Mouse (Mus musculus): ENCODE results near the gene Vcp. TPM values are rescaled to one million over a fixed set of nuclear protein-coding genes. Genes with fewer than 3 reads are reported as not detected.

Vcp gene
- polyA plus RNA-seq, 1 experiment from 2014 or later: 531 TPM

DNA sequence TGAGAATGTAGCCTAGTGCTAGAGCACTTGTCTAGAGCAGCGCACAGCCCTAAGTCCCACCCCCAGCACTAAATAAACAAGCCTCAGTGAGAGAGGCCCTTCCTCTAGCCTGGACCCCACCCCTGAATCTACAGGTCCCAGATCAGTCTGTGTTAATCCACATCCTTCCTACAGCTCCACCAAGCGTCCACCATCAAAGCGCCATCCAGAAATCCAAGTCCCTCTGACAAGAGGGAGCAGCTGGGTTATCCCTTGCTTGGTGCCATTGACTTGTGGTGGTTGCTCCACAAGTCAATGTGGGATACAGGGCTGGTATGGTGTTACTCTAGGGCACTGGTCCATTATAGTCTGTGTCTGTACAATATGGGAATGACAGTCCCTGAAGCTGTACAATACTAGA is 45.1 kb downstream of the Vcp start:
- ATAC-seq (ENCODE audit: low FRiP score, low TSS enrichment) (no peak), DNase-seq (no peak)
- H3K4me1 ChIP-seq (ENCODE audit: control insufficient read depth, insufficient read depth, low read length): peaks cover 39% of the 10 kb centered on the region
- no peaks in the 10 kb centered on the region for H3K9me3 ChIP-seq (ENCODE audit: control insufficient read depth, low read length)
- no peak overlapping the region for H3K4me3 ChIP-seq (replicated peaks; ENCODE audit: low read depth, low read length)
- H3K27me3 ChIP-seq (ENCODE audit: control insufficient read depth, insufficient read depth, low read length): no peaks in the 10 kb centered on the region
- no peak overlapping the region for H3K9ac ChIP-seq (replicated peaks; ENCODE audit: low read length)
- H3K36me3 ChIP-seq (ENCODE audit: control insufficient read depth, insufficient read depth, low read length): peaks cover 52% of the 10 kb centered on the region
- H3K27ac ChIP-seq (replicated peaks; ENCODE audit: low read depth, low read length): no peak overlapping the region
- 92% methylated on average over 3 of the region's 3 CpGs for WGBS
- no peak overlapping the region for H3K4me2 ChIP-seq (ENCODE audit: low read length)

GRCm38 (mm10) chr4:42954297-42954696 is 46.0 kb downstream of the Vcp start:
- Histone ChIP-seq H3K9me3 (ENCODE audit: control insufficient read depth, low read length) (no peaks in the 10 kb centered on the region), H3K36me3 (ENCODE audit: control insufficient read depth, insufficient read depth, low read length) (peaks cover 52% of the 10 kb centered on the region), H3K4me1 (ENCODE audit: control insufficient read depth, insufficient read depth, low read length) (peaks cover 40% of the 10 kb centered on the region), H3K4me3 (replicated peaks; ENCODE audit: low read depth, low read length) (peak overlapping the region; percentile 83), H3K27ac (replicated peaks; ENCODE audit: low read depth, low read length) (peak overlapping the region; percentile 81), H3K4me2 (ENCODE audit: low read length) (peak overlapping the region; percentile 99), H3K9ac (replicated peaks; ENCODE audit: low read length) (no peak overlapping the region), H3K27me3 (ENCODE audit: control insufficient read depth, insufficient read depth, low read length) (no peaks in the 10 kb centered on the region)
- no peak for ATAC-seq (ENCODE audit: low FRiP score, low TSS enrichment)
- whole genome bisulfite sequencing: 3% methylated on average over 10 of the region's 10 CpGs
- DNase-seq: peak; percentile 86

DNA sequence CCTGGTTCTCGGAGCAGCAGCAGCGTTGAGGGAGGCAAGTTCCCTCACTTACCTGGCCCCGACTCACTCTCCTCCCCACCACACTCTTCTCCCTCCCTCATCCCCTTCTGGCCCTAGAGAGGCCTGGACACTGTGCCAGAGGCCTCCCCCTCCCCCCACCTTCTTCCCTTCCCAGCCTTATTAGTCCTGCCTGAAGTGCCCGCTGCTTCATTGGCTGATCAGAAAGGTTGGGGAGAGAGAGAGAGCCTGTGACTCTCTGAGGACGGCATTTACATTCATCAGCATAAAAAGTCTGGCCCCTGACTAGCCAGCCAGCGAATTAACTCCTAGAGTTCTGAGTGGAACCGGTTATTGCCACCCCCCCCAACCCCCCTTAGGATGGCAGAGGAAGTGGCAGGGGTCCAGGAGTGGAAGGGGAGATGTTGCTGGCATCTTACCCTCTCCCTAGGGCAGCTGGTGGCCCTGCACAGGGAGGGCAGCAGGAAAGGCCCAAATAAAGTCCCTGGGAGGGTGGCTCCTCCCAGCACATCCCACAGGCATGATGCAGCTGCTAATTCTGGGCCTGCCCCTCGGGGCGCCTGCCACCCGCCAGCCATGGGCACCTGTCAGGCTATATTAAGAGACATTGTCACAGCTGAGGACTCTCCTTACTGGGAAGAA is 46.7 kb downstream of the Vcp start:
- H3K36me3 ChIP-seq (ENCODE audit: control insufficient read depth, insufficient read depth, low read length): peaks cover 45% of the 10 kb centered on the region
- H3K27me3 ChIP-seq (ENCODE audit: control insufficient read depth, insufficient read depth, low read length): no peaks in the 10 kb centered on the region
- WGBS: 9% methylated on average over 10 of the region's 10 CpGs
- no peaks in the 10 kb centered on the region for H3K9me3 ChIP-seq (ENCODE audit: control insufficient read depth, low read length)
- H3K9ac ChIP-seq (replicated peaks; ENCODE audit: low read length): peak overlapping the region; percentile 45; the same call in 1 of the 2 replicates
- H3K27ac ChIP-seq (replicated peaks; ENCODE audit: low read depth, low read length): peak overlapping the region; percentile 81
- peak overlapping the region; percentile 83 for H3K4me3 ChIP-seq (replicated peaks; ENCODE audit: low read depth, low read length)
- peaks cover 47% of the 10 kb centered on the region for H3K4me1 ChIP-seq (ENCODE audit: control insufficient read depth, insufficient read depth, low read length)
- DNase-seq: peak; percentile 78
- peak overlapping the region; percentile 99 for H3K4me2 ChIP-seq (ENCODE audit: low read length)
- peak; percentile 21; the same call in 1 of the 2 replicates for ATAC-seq (ENCODE audit: low FRiP score, low TSS enrichment)

DNA sequence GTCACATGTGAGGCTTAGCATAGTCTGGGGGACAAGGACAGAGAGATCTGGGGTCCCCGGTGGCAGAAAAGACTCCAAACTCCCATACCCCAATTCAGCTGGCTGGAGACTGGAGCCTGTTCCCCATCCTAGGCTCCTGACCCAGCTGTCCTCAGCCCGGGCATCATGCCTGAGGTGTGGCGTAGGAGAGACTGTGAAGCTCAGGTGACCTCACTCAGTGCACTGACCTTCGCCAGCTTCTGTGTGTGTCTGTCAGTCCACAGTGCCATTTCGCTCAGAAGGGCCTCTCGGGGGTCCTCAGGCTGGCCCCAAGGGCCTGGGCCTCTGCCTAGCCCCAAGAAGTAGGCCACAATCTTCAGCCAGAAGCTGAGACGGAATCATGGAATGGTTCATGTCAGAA is 47.7 kb downstream of the Vcp start:
- WGBS: 85% methylated on average over 7 of the region's 7 CpGs
- H3K9ac ChIP-seq (replicated peaks; ENCODE audit: low read length): peak overlapping the region; percentile 45; the same call in 1 of the 2 replicates
- peak overlapping the region; percentile 83 for H3K4me3 ChIP-seq (replicated peaks; ENCODE audit: low read depth, low read length)
- peaks cover 35% of the 10 kb centered on the region for H3K36me3 ChIP-seq (ENCODE audit: control insufficient read depth, insufficient read depth, low read length)
- no peaks in the 10 kb centered on the region for H3K27me3 ChIP-seq (ENCODE audit: control insufficient read depth, insufficient read depth, low read length)
- H3K4me1 ChIP-seq (ENCODE audit: control insufficient read depth, insufficient read depth, low read length): peaks cover 57% of the 10 kb centered on the region
- no peak for DNase-seq
- no peak for ATAC-seq (ENCODE audit: low FRiP score, low TSS enrichment)
- H3K27ac ChIP-seq (replicated peaks; ENCODE audit: low read depth, low read length): peak overlapping the region; percentile 81
- H3K4me2 ChIP-seq (ENCODE audit: low read length): peak overlapping the region; percentile 99
- no peaks in the 10 kb centered on the region for H3K9me3 ChIP-seq (ENCODE audit: control insufficient read depth, low read length)

- 54% methylated on average over 11 of the region's 11 CpGs for WGBS
- H3K9me3 ChIP-seq (ENCODE audit: control insufficient read depth, low read length): no peaks in the 10 kb centered on the region
- H3K27ac ChIP-seq (replicated peaks; ENCODE audit: low read depth, low read length): peak overlapping the region; percentile 96
- peaks cover 68% of the 10 kb centered on the region for H3K4me1 ChIP-seq (ENCODE audit: control insufficient read depth, insufficient read depth, low read length)
- H3K27me3 ChIP-seq (ENCODE audit: control insufficient read depth, insufficient read depth, low read length): no peaks in the 10 kb centered on the region
- ATAC-seq (ENCODE audit: low FRiP score, low TSS enrichment) (no peak), DNase-seq (peak; percentile 70)
- H3K4me3 ChIP-seq (replicated peaks; ENCODE audit: low read depth, low read length): peak overlapping the region; percentile 83
- H3K36me3 ChIP-seq (ENCODE audit: control insufficient read depth, insufficient read depth, low read length): peaks cover 24% of the 10 kb centered on the region
- H3K4me2 ChIP-seq (ENCODE audit: low read length): peak overlapping the region; percentile 99
- H3K9ac ChIP-seq (replicated peaks; ENCODE audit: low read length): peak overlapping the region; percentile 98
Observed at GRCm38 (mm10) chr4:42951206-42952195, 48.8 kb downstream of the Vcp start.

DNA sequence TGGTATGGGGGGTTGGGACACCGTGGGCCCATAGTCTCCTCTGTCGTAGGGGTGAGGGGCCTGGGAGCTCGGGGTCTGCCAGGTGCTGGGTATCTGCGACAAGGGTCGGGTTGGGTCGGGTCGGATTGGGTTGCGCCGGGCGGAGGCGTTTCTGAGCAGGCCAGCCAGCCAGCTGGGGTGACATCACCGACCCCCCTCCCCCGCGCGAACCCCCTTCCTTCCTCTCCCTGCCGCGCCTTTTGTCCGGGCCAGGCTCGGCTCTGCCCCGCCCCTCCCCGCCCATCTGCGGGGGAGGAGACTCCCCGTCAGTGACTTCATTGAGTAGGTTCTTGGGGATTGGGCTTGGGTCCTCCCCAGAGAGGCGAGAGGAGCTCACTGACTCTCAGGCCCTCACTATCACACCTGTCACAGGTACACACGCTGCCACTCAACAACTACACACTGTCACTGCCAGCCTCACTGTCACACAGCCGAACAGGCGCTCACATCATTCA is 50.2 kb downstream of the Vcp start:
- H3K9me3 ChIP-seq (ENCODE audit: control insufficient read depth, low read length): no peaks in the 10 kb centered on the region
- H3K27me3 ChIP-seq (ENCODE audit: control insufficient read depth, insufficient read depth, low read length): no peaks in the 10 kb centered on the region
- under 1% methylated on average over 25 of the region's 27 CpGs for WGBS
- peak; percentile 93 for DNase-seq
- peak overlapping the region; percentile 98 for H3K9ac ChIP-seq (replicated peaks; ENCODE audit: low read length)
- peaks cover 73% of the 10 kb centered on the region for H3K4me1 ChIP-seq (ENCODE audit: control insufficient read depth, insufficient read depth, low read length)
- peak; percentile 64 for ATAC-seq (ENCODE audit: low FRiP score, low TSS enrichment)
- H3K4me3 ChIP-seq (replicated peaks; ENCODE audit: low read depth, low read length): peak overlapping the region; percentile 83
- peaks cover 14% of the 10 kb centered on the region for H3K36me3 ChIP-seq (ENCODE audit: control insufficient read depth, insufficient read depth, low read length)
- peak overlapping the region; percentile 96 for H3K27ac ChIP-seq (replicated peaks; ENCODE audit: low read depth, low read length)
- H3K4me2 ChIP-seq (ENCODE audit: low read length): peak overlapping the region; percentile 99

DNA sequence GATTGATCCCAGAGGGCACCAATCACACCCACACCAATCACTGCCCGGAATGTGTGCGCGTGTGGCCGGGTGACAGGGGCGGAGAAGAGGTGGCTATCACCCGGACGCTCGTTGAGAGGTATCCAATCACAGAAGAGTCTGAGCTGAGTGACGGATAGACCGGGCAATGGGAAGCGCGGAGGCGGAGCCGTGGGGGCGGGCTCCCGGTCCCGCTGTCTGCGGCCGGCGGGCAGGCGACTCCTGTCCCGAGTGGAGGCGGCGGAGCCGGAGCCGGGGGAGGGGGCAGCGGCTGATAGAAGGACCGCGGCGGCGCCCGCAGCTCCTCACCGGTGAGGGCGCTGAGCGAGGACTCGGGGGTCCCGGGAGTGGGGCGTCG is 50.6 kb downstream of the Vcp start, which contains the start of gene Dnajb5:
Gene Dnajb5, plus strand, starts transcription at position 139 of the 376 bp plus-strand sequence.
- H3K4me2 ChIP-seq (ENCODE audit: low read length): peak within 1 kb of the TSS; percentile 99
- ATAC-seq (ENCODE audit: low FRiP score, low TSS enrichment) (peak; percentile 93), DNase-seq (peak; percentile 96)
- H3K36me3 ChIP-seq (ENCODE audit: control insufficient read depth, insufficient read depth, low read length): peaks cover 12% of the 10 kb centered on the region
- H3K9ac ChIP-seq (replicated peaks; ENCODE audit: low read length): peak within 1 kb of the TSS; percentile 98
- peaks cover 71% of the 10 kb centered on the region for H3K4me1 ChIP-seq (ENCODE audit: control insufficient read depth, insufficient read depth, low read length)
- peak within 1 kb of the TSS; percentile 83 for H3K4me3 ChIP-seq (replicated peaks; ENCODE audit: low read depth, low read length)
- peak within 1 kb of the TSS; percentile 96 for H3K27ac ChIP-seq (replicated peaks; ENCODE audit: low read depth, low read length)
- H3K27me3 ChIP-seq (ENCODE audit: control insufficient read depth, insufficient read depth, low read length): no peaks in the 10 kb centered on the region
- no peaks in the 10 kb centered on the region for H3K9me3 ChIP-seq (ENCODE audit: control insufficient read depth, low read length)
- under 1% methylated on average over 39 of the region's 39 CpGs for WGBS

DNA sequence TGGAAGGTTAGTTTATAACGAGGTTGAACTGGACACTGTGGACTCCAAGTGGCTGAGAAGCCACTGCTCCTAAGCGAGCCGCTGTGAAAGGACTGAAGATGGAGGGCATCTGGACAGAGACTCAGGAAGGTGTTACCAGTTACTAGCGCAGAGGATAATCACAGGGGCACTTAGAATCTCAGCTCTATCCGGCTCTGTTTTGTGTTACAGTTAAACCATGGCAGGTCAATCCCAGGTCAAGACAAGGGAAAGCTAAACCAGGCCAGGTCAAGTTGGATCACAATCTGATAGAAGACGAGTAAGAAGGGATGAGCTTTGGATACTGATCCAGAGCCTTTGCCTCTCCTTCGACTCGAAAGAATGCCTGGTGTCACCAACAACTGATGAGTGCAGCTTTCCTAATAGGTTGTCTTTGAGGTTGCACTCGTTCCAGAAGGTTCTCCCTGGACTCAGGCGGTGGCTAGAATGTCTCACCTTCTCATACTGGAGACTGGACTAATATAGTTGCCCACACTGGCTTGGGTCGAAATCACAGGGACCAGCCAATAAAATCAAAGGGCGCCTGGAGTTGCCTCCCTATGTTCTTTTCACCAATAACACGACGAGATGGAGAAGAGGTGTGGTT is 51.1 kb downstream of the Vcp start:
- H3K9ac ChIP-seq (replicated peaks; ENCODE audit: low read length): no peak overlapping the region
- 16% methylated on average over 14 of the region's 14 CpGs for WGBS

More for the DNA sequence above, 51.1 kb downstream of the Vcp start:
- ATAC-seq (ENCODE audit: low FRiP score, low TSS enrichment) (no peak), DNase-seq (no peak)
- Histone ChIP-seq H3K4me1 (ENCODE audit: control insufficient read depth, insufficient read depth, low read length) (peaks cover 68% of the 10 kb centered on the region), H3K9me3 (ENCODE audit: control insufficient read depth, low read length) (no peaks in the 10 kb centered on the region), H3K36me3 (ENCODE audit: control insufficient read depth, insufficient read depth, low read length) (peaks cover 12% of the 10 kb centered on the region), H3K4me3 (replicated peaks; ENCODE audit: low read depth, low read length) (peak overlapping the region; percentile 83), H3K27ac (replicated peaks; ENCODE audit: low read depth, low read length) (peak overlapping the region; percentile 96), H3K4me2 (ENCODE audit: low read length) (peak overlapping the region; percentile 99), H3K27me3 (ENCODE audit: control insufficient read depth, insufficient read depth, low read length) (no peaks in the 10 kb centered on the region)
